Mouse (Mus musculus): ENCODE results near the gene Etv1. TPM values are rescaled to one million over a fixed set of nuclear protein-coding genes. Genes with fewer than 3 reads are reported as not detected.
"Not testable (repeated sequence)": the region's sequence is repeated elsewhere in the genome, so short reads cannot be mapped to it uniquely, and the experiment has no call there.

Gene Etv1
- polyA plus RNA-seq, 1 experiment, result 7.8 TPM

GRCm38 (mm10) chr12:38812392-38812791, 33.2 kb downstream of the Etv1 start:
- Histone ChIP-seq H3K4me1 (ENCODE audit: control insufficient read depth, insufficient read depth, low read length) (no peaks in the 10 kb centered on the region), H3K4me3 (replicated peaks; ENCODE audit: extremely low read depth, low read depth, low read length) (no peak overlapping the region)
- TF ChIP-seq POLR2A (IDR thresholded peaks at IDR 0.05; ENCODE audit: borderline replicate concordance, extremely low read depth, low read depth, low read length) (no peak), CTCF (IDR thresholded peaks at IDR 0.05; ENCODE audit: insufficient read depth, low read length) (no peak)
- DNase-seq, result no peak
- WGBS, result 65% methylated on average over 6 of the region's 6 CpGs

- no peak for DNase-seq
- WGBS, result 47% methylated on average over 6 of the region's 6 CpGs
- H3K4me1 ChIP-seq (ENCODE audit: control insufficient read depth, insufficient read depth, low read length), result no peaks in the 10 kb centered on the region
These were observed 35.0 kb downstream of the Etv1 start for GRCm38 (mm10) chr12:38814010-38814786.

GRCm38 (mm10) chr12:38816235-38816634, 37.1 kb downstream of the Etv1 start:
- 94% methylated on average over 3 of the region's 3 CpGs for WGBS
- Histone ChIP-seq H3K4me3 (replicated peaks; ENCODE audit: extremely low read depth, low read depth, low read length) (no peak overlapping the region), H3K4me1 (ENCODE audit: control insufficient read depth, insufficient read depth, low read length) (no peaks in the 10 kb centered on the region)
- TF ChIP-seq POLR2A (IDR thresholded peaks at IDR 0.05; ENCODE audit: borderline replicate concordance, extremely low read depth, low read depth, low read length) (no peak), CTCF (IDR thresholded peaks at IDR 0.05; ENCODE audit: insufficient read depth, low read length) (no peak)
- DNase-seq, result no peak

More at GRCm38 (mm10) chr12:38814010-38814786, 35.0 kb downstream of the Etv1 start:
- no peak for TF ChIP-seq POLR2A (IDR thresholded peaks at IDR 0.05; ENCODE audit: borderline replicate concordance, extremely low read depth, low read depth, low read length)
- TF ChIP-seq CTCF (IDR thresholded peaks at IDR 0.05; ENCODE audit: insufficient read depth, low read length), result no peak
- no peak overlapping the region for H3K4me3 ChIP-seq (replicated peaks; ENCODE audit: extremely low read depth, low read depth, low read length)

GRCm38 (mm10) chr12:38818320-38818719, 39.1 kb downstream of the Etv1 start:
- TF ChIP-seq CTCF (IDR thresholded peaks at IDR 0.05; ENCODE audit: insufficient read depth, low read length) (no peak), POLR2A (IDR thresholded peaks at IDR 0.05; ENCODE audit: borderline replicate concordance, extremely low read depth, low read depth, low read length) (no peak)
- WGBS, result 67% methylated on average over 2 of the region's 2 CpGs
- Histone ChIP-seq H3K4me3 (replicated peaks; ENCODE audit: extremely low read depth, low read depth, low read length) (no peak overlapping the region), H3K4me1 (ENCODE audit: control insufficient read depth, insufficient read depth, low read length) (no peaks in the 10 kb centered on the region)
- DNase-seq, result no peak

- TF ChIP-seq POLR2A (IDR thresholded peaks at IDR 0.05; ENCODE audit: borderline replicate concordance, extremely low read depth, low read depth, low read length) (no peak), CTCF (IDR thresholded peaks at IDR 0.05; ENCODE audit: insufficient read depth, low read length) (no peak)
- no peaks in the 10 kb centered on the region for H3K4me1 ChIP-seq (ENCODE audit: control insufficient read depth, insufficient read depth, low read length)
- no peak overlapping the region for H3K4me3 ChIP-seq (replicated peaks; ENCODE audit: extremely low read depth, low read depth, low read length)
- WGBS, result 48% methylated on average over 4 of the region's 4 CpGs
- DNase-seq, result no peak
These were observed 41.5 kb downstream of the Etv1 start for GRCm38 (mm10) chr12:38820642-38821041.

GRCm38 (mm10) chr12:38824405-38824804, 45.2 kb downstream of the Etv1 start:
- Histone ChIP-seq H3K4me1 (ENCODE audit: control insufficient read depth, insufficient read depth, low read length) (no peaks in the 10 kb centered on the region), H3K4me3 (replicated peaks; ENCODE audit: extremely low read depth, low read depth, low read length) (no peak overlapping the region)
- WGBS, result 93% methylated on average over 10 of the region's 10 CpGs
- DNase-seq, result no peak
- TF ChIP-seq POLR2A (IDR thresholded peaks at IDR 0.05; ENCODE audit: borderline replicate concordance, extremely low read depth, low read depth, low read length) (no peak), CTCF (IDR thresholded peaks at IDR 0.05; ENCODE audit: insufficient read depth, low read length) (no peak)

- 95% methylated on average over 10 of the region's 10 CpGs for WGBS
- no peak overlapping the region for H3K4me3 ChIP-seq (replicated peaks; ENCODE audit: extremely low read depth, low read depth, low read length)
These were observed 53.8 kb downstream of the Etv1 start for GRCm38 (mm10) chr12:38832981-38833380.

GRCm38 (mm10) chr12:38834581-38834980, 55.4 kb downstream of the Etv1 start:
- DNase-seq, result no peak
- H3K4me3 ChIP-seq (replicated peaks; ENCODE audit: extremely low read depth, low read depth, low read length), result no peak overlapping the region
- TF ChIP-seq POLR2A (IDR thresholded peaks at IDR 0.05; ENCODE audit: borderline replicate concordance, extremely low read depth, low read depth, low read length), result no peak
- WGBS, result 83% methylated on average over 4 of the region's 4 CpGs
- no peaks in the 10 kb centered on the region for H3K4me1 ChIP-seq (ENCODE audit: control insufficient read depth, insufficient read depth, low read length)

More at GRCm38 (mm10) chr12:38832981-38833380, 53.8 kb downstream of the Etv1 start:
- no peaks in the 10 kb centered on the region for H3K4me1 ChIP-seq (ENCODE audit: control insufficient read depth, insufficient read depth, low read length)
- TF ChIP-seq POLR2A (IDR thresholded peaks at IDR 0.05; ENCODE audit: borderline replicate concordance, extremely low read depth, low read depth, low read length) (no peak), CTCF (IDR thresholded peaks at IDR 0.05; ENCODE audit: insufficient read depth, low read length) (no peak)
- DNase-seq, result no peak

- H3K4me3 ChIP-seq (replicated peaks; ENCODE audit: extremely low read depth, low read depth, low read length); DNase-seq; H3K4me1 ChIP-seq (ENCODE audit: control insufficient read depth, insufficient read depth, low read length): not testable (repeated sequence)
- 96% methylated on average over 7 of the region's 8 CpGs for WGBS
These were observed 55.8 kb downstream of the Etv1 start for GRCm38 (mm10) chr12:38834986-38835385.

- no peak for DNase-seq
These were observed 64.7 kb downstream of the Etv1 start for GRCm38 (mm10) chr12:38843801-38844295.

More at GRCm38 (mm10) chr12:38843801-38844295, 64.7 kb downstream of the Etv1 start:
- TF ChIP-seq POLR2A (IDR thresholded peaks at IDR 0.05; ENCODE audit: borderline replicate concordance, extremely low read depth, low read depth, low read length) (no peak), CTCF (IDR thresholded peaks at IDR 0.05; ENCODE audit: insufficient read depth, low read length) (no peak)
- 35% methylated on average over 1 of the region's 1 CpGs for WGBS
- Histone ChIP-seq H3K4me3 (replicated peaks; ENCODE audit: extremely low read depth, low read depth, low read length) (no peak overlapping the region), H3K4me1 (ENCODE audit: control insufficient read depth, insufficient read depth, low read length) (no peaks in the 10 kb centered on the region)

All from lung, adult 2 months (tissue).